Mouse (Mus musculus) heart, embryonic 12.5 days (tissue): Measurements from ENCODE around the gene Cox10. TPM values are rescaled to one million over a fixed set of nuclear protein-coding genes. Genes with fewer than 3 reads are reported as not detected.

Experiments
- ATAC-seq: fragments of 200-750 bp; cut with Nextera tagmentation; 2 replicates; pipeline ENCODE4 v1.8.0; 2017; ENCODE audit warnings: moderate TSS enrichment, moderate library complexity; ENCODE audit not compliant: insufficient number of reproducible peaks, low FRiP score
- H3K27ac ChIP-seq: fragments of 300-500 bp; sonication (generic); 2 replicates; pipeline ENCODE4 v1.5.1; 2016; ENCODE audit warnings: mild to moderate bottlenecking, moderate library complexity; ENCODE audit not compliant: poor library complexity, severe bottlenecking
- H3K27me3 ChIP-seq: fragments of 300-500 bp; sonication (generic); replicated peaks from 2 replicates; pipeline ENCODE4 v1.6.1; 2016; ENCODE audit warnings: mild to moderate bottlenecking, moderate library complexity
- H3K36me3 ChIP-seq: fragments of 300-500 bp; sonication (generic); 2 replicates; pipeline ENCODE4 v1.6.1; 2016; ENCODE audit warnings: mild to moderate bottlenecking, moderate library complexity
- H3K4me1 ChIP-seq: fragments of 300-500 bp; sonication (generic); replicated peaks from 2 replicates; pipeline ENCODE4 v1.6.1; 2016; ENCODE audit warnings: mild to moderate bottlenecking
- H3K4me2 ChIP-seq: fragments of 300-500 bp; sonication (generic); 2 replicates; pipeline ENCODE4 v1.6.1; 2016; ENCODE audit warnings: mild to moderate bottlenecking, moderate library complexity
- H3K4me3 ChIP-seq: fragments of 300-500 bp; sonication (generic); 2 replicates; pipeline ENCODE4 v1.5.1; 2016; ENCODE audit warnings: mild to moderate bottlenecking
- H3K9ac ChIP-seq: fragments of 300-500 bp; sonication (generic); 2 replicates; pipeline ENCODE4 v1.6.1; 2016; ENCODE audit warnings: mild to moderate bottlenecking, moderate library complexity
- H3K9me3 ChIP-seq: fragments of 300-500 bp; sonication (generic); replicated peaks from 2 replicates; pipeline ENCODE4 v1.6.1; 2016; ENCODE audit warnings: mild to moderate bottlenecking, moderate library complexity
- WGBS: fragments of 180-500 bp; shearing (Covaris S2); methylation state at CpG from one replicate; pipeline ENCODE4 v1.1.7; 2016; 5-methylcytosine and 5-hydroxymethylcytosine counted together
- polyA plus RNA-seq: library from polyadenylated mRNA; unstranded; fragments of >200 nt; fragmentation: Nextera tagmentation; extraction: Ambion mirVana; gene quantifications from 2 replicates; pipeline ENCODE4 v1.2.1, GENCODE M21; 2016

Gene Cox10
- polyA plus RNA-seq, 1 experiment from 2014 or later = 32.3 TPM

DNA sequence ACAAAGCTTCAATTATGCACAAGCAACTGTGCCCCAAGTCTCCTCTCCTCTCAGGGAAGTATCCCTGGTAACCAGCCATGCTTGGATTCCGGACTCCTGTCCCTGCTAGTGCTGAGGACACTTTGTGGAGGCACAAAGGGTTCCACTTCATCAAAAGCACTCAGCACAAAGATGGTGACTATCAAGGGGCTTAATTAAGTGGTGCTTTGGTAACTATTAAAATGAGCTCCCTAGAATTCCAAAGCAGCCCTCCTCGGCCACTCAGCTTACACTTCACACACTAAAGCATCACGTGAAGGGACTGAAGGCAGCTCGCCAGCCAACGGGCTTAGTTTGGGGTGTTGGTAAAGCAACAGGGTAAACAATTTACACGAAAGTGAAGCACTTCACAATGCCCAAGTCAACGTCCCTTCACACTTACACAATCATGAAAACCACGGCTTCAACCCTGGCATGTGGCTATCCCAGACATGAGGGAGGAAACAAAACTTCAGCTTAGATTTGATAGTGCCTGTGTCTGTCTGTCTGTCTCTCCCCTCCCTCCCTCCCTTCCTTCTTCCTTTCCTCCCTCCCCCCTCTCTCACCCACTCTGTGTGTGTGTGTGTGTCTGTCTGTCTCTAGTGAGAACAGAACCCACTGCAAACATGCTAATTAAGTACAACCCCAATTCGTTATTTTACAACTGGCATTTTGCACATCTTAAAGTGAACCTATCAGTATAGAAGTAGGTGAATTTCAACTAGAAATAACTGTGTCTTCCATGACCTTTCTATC is 27.9 kb downstream of the Cox10 start:
- Histone ChIP-seq H3K4me1 (peaks cover 22% of the 10 kb centered on the region), H3K27ac (no peak overlapping the region), H3K9ac (no peak overlapping the region), H3K36me3 (peaks cover 8% of the 10 kb centered on the region), H3K27me3 (peaks cover 3% of the 10 kb centered on the region; the same call in 1 of the 2 replicates), H3K9me3 (no peaks in the 10 kb centered on the region), H3K4me3 (no peak overlapping the region), H3K4me2 (0 out of 2 replicates have a peak overlapping the region, but pooled peaks have one; percentile 3)
- 46% methylated on average over 9 of the region's 9 CpGs for WGBS
- ATAC-seq = no peak

DNA sequence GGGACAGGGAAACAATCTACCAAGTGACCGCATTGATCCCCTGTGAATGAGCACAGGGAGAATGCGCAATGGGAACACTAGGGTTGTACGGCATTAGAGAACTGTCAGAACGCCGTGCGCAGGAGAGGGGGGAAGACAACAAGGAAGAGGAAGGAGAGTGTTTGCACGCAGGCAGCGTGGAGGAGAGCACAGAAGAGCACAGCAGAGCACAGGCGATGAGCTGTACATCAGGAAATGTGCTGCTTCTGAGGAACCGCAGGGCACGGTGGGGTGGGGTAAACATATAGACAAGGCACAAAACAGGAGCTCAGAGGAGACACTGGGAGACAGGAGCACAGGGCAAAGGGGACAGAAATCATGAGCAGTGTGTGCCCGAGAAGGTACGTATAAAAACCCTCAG is 31.8 kb downstream of the Cox10 start:
- Histone ChIP-seq H3K27me3 (peaks cover 3% of the 10 kb centered on the region; the same call in 1 of the 2 replicates), H3K4me1 (peaks cover 16% of the 10 kb centered on the region), H3K4me3 (no peak overlapping the region), H3K4me2 (no peak overlapping the region), H3K36me3 (peaks cover 25% of the 10 kb centered on the region), H3K9me3 (no peaks in the 10 kb centered on the region), H3K9ac (no peak overlapping the region), H3K27ac (no peak overlapping the region)
- WGBS = 85% methylated on average over 13 of the region's 13 CpGs
- ATAC-seq = no peak

DNA sequence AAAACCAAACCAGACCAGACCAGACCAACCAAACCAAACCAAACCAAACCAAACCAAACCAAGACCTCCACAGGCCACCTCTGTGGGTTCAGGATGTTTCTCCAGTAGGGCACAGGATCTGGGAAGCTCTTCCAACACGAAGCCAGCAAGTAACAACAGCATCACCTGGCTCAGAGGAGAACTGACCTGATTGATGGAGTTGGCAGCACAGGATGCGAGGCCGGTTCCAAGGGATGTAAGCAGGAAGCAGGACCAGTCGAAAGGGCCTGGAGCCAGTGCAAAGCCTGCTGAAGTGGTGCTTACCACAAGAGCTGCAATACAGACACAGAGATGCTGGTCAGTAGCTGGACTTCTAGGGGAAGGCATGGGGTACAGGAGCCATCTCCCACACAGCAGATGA is 34.2 kb downstream of the Cox10 start:
- WGBS = 88% methylated on average over 4 of the region's 4 CpGs
- H3K4me1 ChIP-seq = peaks cover 4% of the 10 kb centered on the region; the same call in 1 of the 2 replicates

DNA sequence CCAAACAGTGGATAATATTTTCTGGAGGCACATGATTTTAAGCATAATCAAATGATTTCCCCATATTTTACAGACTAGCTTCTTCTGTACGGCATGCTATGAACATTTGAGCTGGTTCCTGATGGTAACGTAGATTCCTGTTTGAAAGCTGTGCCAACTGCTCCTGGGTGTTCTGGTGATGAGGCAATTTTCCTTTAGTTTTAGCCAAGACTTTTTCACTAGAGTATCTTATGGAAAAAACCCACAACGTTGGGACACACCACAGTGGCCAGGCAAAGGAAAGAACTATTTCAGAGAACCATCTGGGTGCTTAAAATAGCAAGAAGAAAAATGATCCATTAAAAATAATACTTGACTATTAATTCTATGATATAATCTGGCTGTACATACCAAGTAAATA is 35.2 kb downstream of the Cox10 start:
- Histone ChIP-seq H3K9ac (no peak overlapping the region), H3K9me3 (no peaks in the 10 kb centered on the region), H3K4me1 (peaks cover 4% of the 10 kb centered on the region; the same call in 1 of the 2 replicates), H3K4me2 (no peak overlapping the region), H3K36me3 (peaks cover 25% of the 10 kb centered on the region), H3K27me3 (peaks cover 3% of the 10 kb centered on the region; the same call in 1 of the 2 replicates), H3K27ac (no peak overlapping the region), H3K4me3 (no peak overlapping the region)
- no peak for ATAC-seq
- 86% methylated on average over 3 of the region's 3 CpGs for WGBS

More for the DNA sequence above, 34.2 kb downstream of the Cox10 start:
- Histone ChIP-seq H3K4me3 (no peak overlapping the region), H3K27me3 (peaks cover 3% of the 10 kb centered on the region; the same call in 1 of the 2 replicates), H3K27ac (no peak overlapping the region), H3K36me3 (peaks cover 25% of the 10 kb centered on the region), H3K9ac (no peak overlapping the region), H3K9me3 (no peaks in the 10 kb centered on the region), H3K4me2 (no peak overlapping the region)
- no peak for ATAC-seq

DNA sequence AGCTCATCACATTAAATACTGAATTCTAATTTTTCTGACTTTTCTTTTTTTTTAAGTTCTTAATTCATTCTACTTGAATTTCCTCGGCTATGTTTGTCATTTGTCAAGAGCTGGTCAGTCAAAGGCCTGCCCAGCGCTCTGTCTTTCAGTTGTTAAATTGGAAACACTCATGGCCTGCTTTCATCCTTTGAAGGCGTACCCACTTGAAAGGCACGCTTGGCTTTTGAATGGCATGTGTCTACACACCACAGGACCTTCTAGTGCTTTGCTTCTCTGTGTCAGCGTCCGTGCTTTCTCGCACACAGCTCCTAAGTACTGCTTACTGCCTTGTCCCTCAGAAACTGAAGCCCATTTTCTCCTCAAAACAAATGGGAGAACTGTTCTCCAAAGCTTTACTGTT is 38.0 kb downstream of the Cox10 start:
- WGBS = 51% methylated on average over 7 of the region's 7 CpGs
- ATAC-seq = no peak
- H3K4me3 ChIP-seq = no peak overlapping the region
- peaks cover 20% of the 10 kb centered on the region for H3K36me3 ChIP-seq
- H3K4me2 ChIP-seq = no peak overlapping the region
- no peak overlapping the region for H3K9ac ChIP-seq
- H3K27ac ChIP-seq = no peak overlapping the region
- peaks cover 22% of the 10 kb centered on the region for H3K4me1 ChIP-seq
- no peaks in the 10 kb centered on the region for H3K9me3 ChIP-seq
- H3K27me3 ChIP-seq = no peaks in the 10 kb centered on the region

DNA sequence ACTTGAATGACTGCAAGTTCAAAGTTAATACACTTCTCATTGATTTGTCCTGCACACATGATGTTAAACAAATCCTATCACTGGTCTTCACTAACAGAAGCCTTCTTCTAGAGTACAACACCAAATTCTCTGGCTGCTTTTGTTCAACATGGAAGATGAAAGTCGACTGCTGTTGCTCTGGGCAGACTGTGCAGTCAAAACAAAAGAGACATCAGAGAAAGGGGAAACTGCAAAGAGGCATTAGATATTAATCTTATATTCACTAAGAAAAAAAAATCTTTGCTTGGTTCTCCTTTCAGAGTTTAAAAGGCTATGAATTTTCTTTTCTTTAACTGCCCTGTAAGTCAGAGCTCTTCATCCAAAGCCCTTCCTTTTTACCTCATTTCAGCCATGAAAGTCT is 39.7 kb downstream of the Cox10 start:
- H3K27me3 ChIP-seq = no peaks in the 10 kb centered on the region
- WGBS = 54% methylated on average over 1 of the region's 1 CpGs
- no peak overlapping the region for H3K4me2 ChIP-seq
- no peaks in the 10 kb centered on the region for H3K9me3 ChIP-seq
- peaks cover 10% of the 10 kb centered on the region for H3K36me3 ChIP-seq
- H3K9ac ChIP-seq = no peak overlapping the region
- peaks cover 36% of the 10 kb centered on the region for H3K4me1 ChIP-seq
- no peak for ATAC-seq
- H3K4me3 ChIP-seq = no peak overlapping the region
- no peak overlapping the region for H3K27ac ChIP-seq

DNA sequence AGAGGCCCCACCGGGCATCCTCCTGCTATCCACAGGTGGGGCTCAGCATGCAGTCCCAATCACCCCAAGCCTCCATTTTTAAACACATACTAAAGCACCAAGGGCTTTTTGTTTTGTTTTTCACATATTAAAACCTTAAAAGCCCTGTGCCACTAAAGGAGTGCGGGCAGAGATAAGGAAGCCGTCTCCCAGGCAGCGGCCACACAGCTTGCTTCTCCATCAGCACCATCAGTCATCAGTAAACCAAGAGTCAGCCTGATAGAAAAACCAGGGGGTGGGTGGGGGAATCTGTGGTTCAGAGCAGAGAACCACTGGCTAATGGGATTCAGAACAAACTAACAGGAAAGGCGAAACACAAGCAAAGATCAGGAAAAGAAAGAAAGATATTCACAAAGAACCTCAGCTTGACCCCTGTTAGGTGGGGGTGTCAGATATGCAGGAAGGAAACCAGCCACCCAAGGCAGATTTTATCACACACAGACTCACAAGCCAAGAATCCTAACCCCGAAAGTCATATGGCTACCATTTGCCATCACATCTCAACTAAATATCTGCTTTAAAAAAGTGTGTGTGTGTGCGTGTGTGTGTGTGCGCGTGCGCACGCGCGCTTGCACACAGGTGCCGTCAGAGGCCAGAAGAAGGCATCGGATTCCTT is 41.7 kb downstream of the Cox10 start:
- ATAC-seq = no peak
- H3K36me3 ChIP-seq = no peaks in the 10 kb centered on the region
- peaks cover 40% of the 10 kb centered on the region for H3K4me1 ChIP-seq
- no peak overlapping the region for H3K9ac ChIP-seq
- no peak overlapping the region for H3K4me3 ChIP-seq
- H3K27me3 ChIP-seq = no peaks in the 10 kb centered on the region
- no peak overlapping the region for H3K4me2 ChIP-seq
- no peaks in the 10 kb centered on the region for H3K9me3 ChIP-seq
- 57% methylated on average over 15 of the region's 15 CpGs for WGBS
- H3K27ac ChIP-seq = no peak overlapping the region

DNA sequence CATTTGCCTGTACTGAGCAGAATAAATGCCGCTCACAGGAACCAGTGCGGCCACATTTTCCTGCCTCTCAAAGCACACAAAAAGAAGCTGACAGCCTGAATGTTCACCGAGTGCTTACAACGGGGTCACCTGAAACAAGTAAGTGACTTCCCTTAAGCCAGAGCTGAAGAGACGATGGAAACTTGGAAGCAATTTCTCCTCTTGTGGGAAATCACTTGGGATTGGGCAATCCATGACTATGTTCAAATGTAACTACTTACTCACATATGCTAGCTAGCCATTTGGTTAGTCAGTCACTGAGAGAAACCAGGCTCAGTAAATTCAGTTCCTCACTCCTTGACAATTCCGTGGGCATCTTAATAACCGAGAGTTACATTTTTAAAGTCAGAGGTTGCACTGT is 43.0 kb downstream of the Cox10 start:
- H3K9ac ChIP-seq = no peak overlapping the region
- H3K4me2 ChIP-seq = no peak overlapping the region
- no peak overlapping the region for H3K27ac ChIP-seq
- 68% methylated on average over 7 of the region's 7 CpGs for WGBS
- H3K9me3 ChIP-seq = no peaks in the 10 kb centered on the region
- H3K4me3 ChIP-seq = no peak overlapping the region
- H3K36me3 ChIP-seq = peaks cover 3% of the 10 kb centered on the region; the same call in 1 of the 2 replicates
- H3K27me3 ChIP-seq = no peaks in the 10 kb centered on the region
- peaks cover 38% of the 10 kb centered on the region for H3K4me1 ChIP-seq
- no peak for ATAC-seq

DNA sequence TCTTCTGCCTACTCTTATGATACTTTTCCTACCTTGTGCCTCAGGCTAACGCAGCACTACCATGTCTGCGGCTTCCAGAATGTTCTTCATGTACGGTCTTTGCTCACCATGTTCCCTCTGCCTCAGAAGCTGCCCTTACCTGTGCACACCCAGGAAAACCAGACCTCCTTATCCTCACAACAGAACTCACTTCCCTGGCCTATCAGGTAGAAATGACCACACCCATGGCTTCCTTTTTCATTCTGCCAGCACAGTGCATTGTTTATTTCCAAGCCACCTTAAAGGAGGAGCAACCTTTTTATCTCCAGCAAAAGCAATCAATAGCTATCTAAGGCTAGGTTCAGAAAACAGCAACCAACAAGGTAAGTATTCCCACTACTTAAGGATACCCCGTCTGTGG is 43.6 kb downstream of the Cox10 start:
- Histone ChIP-seq H3K4me1 (peaks cover 36% of the 10 kb centered on the region), H3K4me3 (no peak overlapping the region), H3K27ac (no peak overlapping the region), H3K9me3 (no peaks in the 10 kb centered on the region), H3K27me3 (no peaks in the 10 kb centered on the region), H3K36me3 (peaks cover 4% of the 10 kb centered on the region; the same call in 1 of the 2 replicates), H3K4me2 (no peak overlapping the region), H3K9ac (no peak overlapping the region)
- 87% methylated on average over 4 of the region's 4 CpGs for WGBS
- no peak for ATAC-seq

DNA sequence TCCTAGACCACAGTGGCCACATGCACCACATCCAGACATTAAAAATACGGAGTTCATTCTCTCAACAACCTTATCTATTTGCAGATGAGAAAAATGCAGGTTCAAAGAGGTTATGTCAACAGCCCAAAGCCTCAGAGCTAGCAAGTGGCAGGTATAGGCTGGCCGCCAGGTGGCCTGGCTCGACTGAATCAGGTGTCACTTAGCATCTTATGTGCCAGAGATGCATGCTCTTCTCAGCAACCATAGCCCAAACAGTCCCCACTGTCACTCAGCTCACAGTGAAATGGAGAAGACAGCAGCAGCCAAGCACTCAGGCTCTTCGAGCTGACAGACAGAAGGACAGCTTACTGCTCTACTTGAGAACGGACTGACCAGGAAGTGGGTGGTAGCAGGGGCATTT is 44.6 kb downstream of the Cox10 start:
- Histone ChIP-seq H3K4me2 (no peak overlapping the region), H3K27me3 (no peaks in the 10 kb centered on the region), H3K36me3 (peaks cover 9% of the 10 kb centered on the region), H3K4me3 (no peak overlapping the region), H3K9ac (no peak overlapping the region), H3K9me3 (no peaks in the 10 kb centered on the region), H3K27ac (no peak overlapping the region), H3K4me1 (peaks cover 36% of the 10 kb centered on the region)
- ATAC-seq = no peak
- WGBS = 60% methylated on average over 5 of the region's 5 CpGs

DNA sequence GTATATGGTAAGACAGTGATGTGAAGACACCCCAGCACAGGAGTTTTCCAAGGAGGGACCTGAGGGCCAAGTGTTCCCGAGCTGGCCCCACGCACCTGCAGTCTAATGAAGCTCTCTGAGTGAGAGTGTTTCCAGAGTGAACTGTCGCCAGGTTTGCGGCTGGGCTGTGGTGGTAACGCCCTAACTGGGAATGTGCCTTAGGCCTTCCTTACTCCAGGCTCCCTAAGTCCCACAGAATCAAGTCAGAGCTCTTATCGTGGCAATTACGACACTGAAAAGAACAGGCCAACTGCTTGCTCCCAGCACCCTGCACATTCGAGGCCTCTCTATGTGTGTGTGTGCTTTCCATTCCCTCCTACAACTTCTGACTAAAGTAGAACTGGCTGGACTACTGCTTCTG is 51.8 kb downstream of the Cox10 start:
- Histone ChIP-seq H3K36me3 (peaks cover 9% of the 10 kb centered on the region), H3K4me3 (no peak overlapping the region), H3K9me3 (no peaks in the 10 kb centered on the region), H3K9ac (no peak overlapping the region), H3K4me2 (no peak overlapping the region), H3K4me1 (peaks cover 37% of the 10 kb centered on the region), H3K27me3 (no peaks in the 10 kb centered on the region), H3K27ac (no peak overlapping the region)
- no peak for ATAC-seq
- 61% methylated on average over 8 of the region's 8 CpGs for WGBS
